Mouse (Mus musculus): ENCODE data around the gene Casr.
A peak's percentile ranks its signal among the peaks of the same experiment; 100 is the strongest.

Casr gene

GRCm38 (mm10) chr16:36526596-36527282 is 35.2 kb downstream of the Casr start:
- no peak for DNase-seq (ENCODE audit: low read depth in 1 of 2, low spot score in 2 of 2)

GRCm38 (mm10) chr16:36523095-36523494 is 38.8 kb downstream of the Casr start:
- no peak for DNase-seq (ENCODE audit: low read depth in 1 of 2, low spot score in 2 of 2)

- DNase-seq (ENCODE audit: low read depth in 1 of 2, low spot score in 2 of 2), result no peak
These were observed 45.6 kb downstream of the Casr start for GRCm38 (mm10) chr16:36516355-36516754.

- no peak for DNase-seq (ENCODE audit: low read depth in 1 of 2, low spot score in 2 of 2)
These were observed 54.6 kb downstream of the Casr start for GRCm38 (mm10) chr16:36507300-36507699.

GRCm38 (mm10) chr16:36506827-36507226 is 55.1 kb downstream of the Casr start:
- DNase-seq (ENCODE audit: low read depth in 1 of 2, low spot score in 2 of 2), result no peak

- DNase-seq (ENCODE audit: low read depth in 1 of 2, low spot score in 2 of 2), result no peak
These were observed 56.0 kb downstream of the Casr start for GRCm38 (mm10) chr16:36505913-36506312.

GRCm38 (mm10) chr16:36505134-36505533 is 56.8 kb downstream of the Casr start:
- no peak for DNase-seq (ENCODE audit: low read depth in 1 of 2, low spot score in 2 of 2)

- DNase-seq (ENCODE audit: low read depth in 1 of 2, low spot score in 2 of 2), result no peak
These were observed 59.7 kb downstream of the Casr start for GRCm38 (mm10) chr16:36502286-36502685.

GRCm38 (mm10) chr16:36492420-36492819 is 69.5 kb downstream of the Casr start:
- no peak for DNase-seq (ENCODE audit: low read depth in 1 of 2, low spot score in 2 of 2)

GRCm38 (mm10) chr16:36476866-36477265 is 85.1 kb downstream of the Casr start:
- DNase-seq (ENCODE audit: low read depth in 1 of 2, low spot score in 2 of 2), result peak; percentile 71 to 79

GRCm38 (mm10) chr16:36475530-36475929 is 86.4 kb downstream of the Casr start:
- no peak for DNase-seq (ENCODE audit: low read depth in 1 of 2, low spot score in 2 of 2)

GRCm38 (mm10) chr16:36474849-36475248 is 87.1 kb downstream of the Casr start:
- no peak for DNase-seq (ENCODE audit: low read depth in 1 of 2, low spot score in 2 of 2)

- DNase-seq (ENCODE audit: low read depth in 1 of 2, low spot score in 2 of 2), result no peak
These were observed 88.4 kb downstream of the Casr start for GRCm38 (mm10) chr16:36473217-36474216.

- DNase-seq (ENCODE audit: low read depth in 1 of 2, low spot score in 2 of 2), result no peak
These were observed 90.8 kb downstream of the Casr start for GRCm38 (mm10) chr16:36471066-36471633.

- no peak for DNase-seq (ENCODE audit: low read depth in 1 of 2, low spot score in 2 of 2)
These were observed 91.9 kb downstream of the Casr start for GRCm38 (mm10) chr16:36469955-36470478.

- DNase-seq (ENCODE audit: low read depth in 1 of 2, low spot score in 2 of 2), result no peak
These were observed 92.6 kb downstream of the Casr start for GRCm38 (mm10) chr16:36469367-36469766.

GRCm38 (mm10) chr16:36468862-36469261 is 93.1 kb downstream of the Casr start:
- DNase-seq (ENCODE audit: low read depth in 1 of 2, low spot score in 2 of 2), result no peak

- DNase-seq (ENCODE audit: low read depth in 1 of 2, low spot score in 2 of 2), result no peak
These were observed 94.0 kb downstream of the Casr start for GRCm38 (mm10) chr16:36467936-36468335.

GRCm38 (mm10) chr16:36465436-36465835 is 96.5 kb downstream of the Casr start:
- DNase-seq (ENCODE audit: low read depth in 1 of 2, low spot score in 2 of 2), result no peak

- DNase-seq (ENCODE audit: low read depth in 1 of 2, low spot score in 2 of 2), result no peak
These were observed 97.9 kb downstream of the Casr start for GRCm38 (mm10) chr16:36464076-36464475.

GRCm38 (mm10) chr16:36460426-36460825 is 101.5 kb downstream of the Casr start:
- no peak for DNase-seq (ENCODE audit: low read depth in 1 of 2, low spot score in 2 of 2)
